Mouse (Mus musculus) liver, adult 2 months (tissue): ENCODE data around the gene Sc5d.

Experiments
- CTCF ChIP-seq: fragments of 200-500 bp; IDR thresholded peaks from 2 replicates; pipeline ENCODE4 v1.5.1; 2011; ENCODE audit warnings: low read depth, low read length, control low read depth
- POLR2A ChIP-seq: fragments of 200-500 bp; IDR thresholded peaks from 2 replicates; pipeline ENCODE4 v1.6.1; 2011; ENCODE audit warnings: low read length, control low read depth; ENCODE audit not compliant: insufficient read depth; ENCODE audit errors: extremely low read depth

GRCm38 (mm10) chr9:42213142-42213541 lies 50.9 kb downstream of the Sc5d start:
- TF ChIP-seq CTCF (no peak), POLR2A (no peak)
